Mouse (Mus musculus): ENCODE data around the gene Vmn2r20. TPM values are rescaled to one million over a fixed set of nuclear protein-coding genes. Genes with fewer than 3 reads are reported as not detected.
A peak's percentile ranks its signal among the peaks of the same experiment; 100 is the strongest.
"Not testable (repeated sequence)": the region's sequence is repeated elsewhere in the genome, so short reads cannot be mapped to it uniquely, and the experiment has no call there.

Vmn2r20 gene
- not detected in 2 replicates for polyA plus RNA-seq (2014; fragmentation: Nextera tagmentation; extraction: Ambion mirVana)

- not testable (repeated sequence) for H3K4me2 ChIP-seq (ENCODE audit: low read depth, low read length); H3K9ac ChIP-seq (replicated peaks; ENCODE audit: low read depth, low read length); H3K4me1 ChIP-seq (ENCODE audit: control insufficient read depth, insufficient read depth, low read length); H3K9me3 ChIP-seq (ENCODE audit: control insufficient read depth, low read length); H3K27ac ChIP-seq (ENCODE audit: low read depth, low read length); H3K27me3 ChIP-seq (ENCODE audit: control insufficient read depth, insufficient read depth, low read length); H3K36me3 ChIP-seq (ENCODE audit: control insufficient read depth, insufficient read depth, low read length); H3K4me3 ChIP-seq (ENCODE audit: low read depth, low read length); ATAC-seq (ENCODE audit: low read depth)
- no CpG with 5 or more reads among the region's 4 CpGs for WGBS
Measured at GRCm38 (mm10) chr6:123418016-123418415, at the start of gene Vmn2r20. Gene Vmn2r20 (minus strand): TSS chr6:123418116.

- not testable (repeated sequence) for ATAC-seq (ENCODE audit: low read depth); H3K36me3 ChIP-seq (ENCODE audit: control insufficient read depth, insufficient read depth, low read length); H3K27ac ChIP-seq (ENCODE audit: low read depth, low read length); H3K27me3 ChIP-seq (ENCODE audit: control insufficient read depth, insufficient read depth, low read length); H3K4me1 ChIP-seq (ENCODE audit: control insufficient read depth, insufficient read depth, low read length); H3K9ac ChIP-seq (replicated peaks; ENCODE audit: low read depth, low read length); H3K4me3 ChIP-seq (ENCODE audit: low read depth, low read length); H3K9me3 ChIP-seq (ENCODE audit: control insufficient read depth, low read length); H3K4me2 ChIP-seq (ENCODE audit: low read depth, low read length)
- WGBS, result no CpG with 5 or more reads among the region's 1 CpGs
Measured at GRCm38 (mm10) chr6:123424413-123424812, 6.5 kb upstream of the Vmn2r20 start.

GRCm38 (mm10) chr6:123406918-123407665, 10.8 kb downstream of the Vmn2r20 start:
- WGBS, result no CpG with 5 or more reads among the region's 8 CpGs
- H3K4me1 ChIP-seq (ENCODE audit: control insufficient read depth, insufficient read depth, low read length); H3K4me2 ChIP-seq (ENCODE audit: low read depth, low read length); ATAC-seq (ENCODE audit: low read depth); H3K4me3 ChIP-seq (ENCODE audit: low read depth, low read length); H3K9me3 ChIP-seq (ENCODE audit: control insufficient read depth, low read length); H3K27ac ChIP-seq (ENCODE audit: low read depth, low read length); H3K9ac ChIP-seq (replicated peaks; ENCODE audit: low read depth, low read length); H3K36me3 ChIP-seq (ENCODE audit: control insufficient read depth, insufficient read depth, low read length); H3K27me3 ChIP-seq (ENCODE audit: control insufficient read depth, insufficient read depth, low read length): not testable (repeated sequence)

GRCm38 (mm10) chr6:123388824-123389223, 29.1 kb downstream of the Vmn2r20 start:
- ATAC-seq (ENCODE audit: low read depth); H3K27me3 ChIP-seq (ENCODE audit: control insufficient read depth, insufficient read depth, low read length); H3K4me1 ChIP-seq (ENCODE audit: control insufficient read depth, insufficient read depth, low read length); H3K36me3 ChIP-seq (ENCODE audit: control insufficient read depth, insufficient read depth, low read length); H3K4me3 ChIP-seq (ENCODE audit: low read depth, low read length); H3K9ac ChIP-seq (replicated peaks; ENCODE audit: low read depth, low read length); H3K27ac ChIP-seq (ENCODE audit: low read depth, low read length); H3K9me3 ChIP-seq (ENCODE audit: control insufficient read depth, low read length); H3K4me2 ChIP-seq (ENCODE audit: low read depth, low read length): not testable (repeated sequence)

- H3K36me3 ChIP-seq (ENCODE audit: control insufficient read depth, insufficient read depth, low read length), result no peaks in the 10 kb centered on the region
- WGBS, result 93% methylated on average over 1 of the region's 1 CpGs
- H3K27ac ChIP-seq (ENCODE audit: low read depth, low read length), result no peak overlapping the region
- no peak overlapping the region for H3K9ac ChIP-seq (replicated peaks; ENCODE audit: low read depth, low read length)
- H3K4me3 ChIP-seq (ENCODE audit: low read depth, low read length), result no peak overlapping the region
- H3K27me3 ChIP-seq (ENCODE audit: control insufficient read depth, insufficient read depth, low read length), result no peaks in the 10 kb centered on the region
- H3K4me1 ChIP-seq (ENCODE audit: control insufficient read depth, insufficient read depth, low read length), result no peaks in the 10 kb centered on the region
- ATAC-seq (ENCODE audit: low read depth), result no peak
- H3K4me2 ChIP-seq (ENCODE audit: low read depth, low read length), result no peak overlapping the region
- no peaks in the 10 kb centered on the region for H3K9me3 ChIP-seq (ENCODE audit: control insufficient read depth, low read length)
Measured at GRCm38 (mm10) chr6:123346141-123346540, 71.8 kb downstream of the Vmn2r20 start.

GRCm38 (mm10) chr6:123340093-123340492, 77.8 kb downstream of the Vmn2r20 start:
- no peak overlapping the region for H3K4me3 ChIP-seq (ENCODE audit: low read depth, low read length)
- H3K27ac ChIP-seq (ENCODE audit: low read depth, low read length), result no peak overlapping the region
- H3K27me3 ChIP-seq (ENCODE audit: control insufficient read depth, insufficient read depth, low read length), result no peaks in the 10 kb centered on the region
- H3K36me3 ChIP-seq (ENCODE audit: control insufficient read depth, insufficient read depth, low read length), result no peaks in the 10 kb centered on the region
- H3K4me2 ChIP-seq (ENCODE audit: low read depth, low read length), result no peak overlapping the region
- H3K4me1 ChIP-seq (ENCODE audit: control insufficient read depth, insufficient read depth, low read length), result no peaks in the 10 kb centered on the region
- no peak overlapping the region for H3K9ac ChIP-seq (replicated peaks; ENCODE audit: low read depth, low read length)
- ATAC-seq (ENCODE audit: low read depth), result peak; percentile 54; the same call in 1 of the 2 replicates
- H3K9me3 ChIP-seq (ENCODE audit: control insufficient read depth, low read length), result no peaks in the 10 kb centered on the region

GRCm38 (mm10) chr6:123332503-123332902, 85.4 kb downstream of the Vmn2r20 start:
- 38% methylated on average over 2 of the region's 2 CpGs for WGBS
- no peaks in the 10 kb centered on the region for H3K4me1 ChIP-seq (ENCODE audit: control insufficient read depth, insufficient read depth, low read length)
- no peak overlapping the region for H3K4me2 ChIP-seq (ENCODE audit: low read depth, low read length)
- ATAC-seq (ENCODE audit: low read depth), result no peak
- H3K27ac ChIP-seq (ENCODE audit: low read depth, low read length), result no peak overlapping the region
- H3K4me3 ChIP-seq (ENCODE audit: low read depth, low read length), result no peak overlapping the region
- no peaks in the 10 kb centered on the region for H3K27me3 ChIP-seq (ENCODE audit: control insufficient read depth, insufficient read depth, low read length)
- no peaks in the 10 kb centered on the region for H3K9me3 ChIP-seq (ENCODE audit: control insufficient read depth, low read length)
- H3K36me3 ChIP-seq (ENCODE audit: control insufficient read depth, insufficient read depth, low read length), result no peaks in the 10 kb centered on the region
- H3K9ac ChIP-seq (replicated peaks; ENCODE audit: low read depth, low read length), result no peak overlapping the region

Other genes starting within 250 kb of the Vmn2r20 start
- gene Clec4b2, start 245.2 kb downstream of the Vmn2r20 start, polyA plus RNA-seq (2014; fragmentation: Nextera tagmentation; extraction: Ambion mirVana), result not detected in 2 replicates
- 0.79 TPM in 1 of 2 replicates, not detected in the other for gene Clec4n, start 188.3 kb downstream of the Vmn2r20 start, polyA plus RNA-seq (2014; fragmentation: Nextera tagmentation; extraction: Ambion mirVana)
- not detected in 2 replicates for gene Clec4d, start 156.0 kb downstream of the Vmn2r20 start, polyA plus RNA-seq (2014; fragmentation: Nextera tagmentation; extraction: Ambion mirVana)
- not detected in 2 replicates for gene Clec4e, start 128.2 kb downstream of the Vmn2r20 start, polyA plus RNA-seq (2014; fragmentation: Nextera tagmentation; extraction: Ambion mirVana)
- not detected in 2 replicates for gene Vmn2r19, start 109.8 kb downstream of the Vmn2r20 start, polyA plus RNA-seq (2014; fragmentation: Nextera tagmentation; extraction: Ambion mirVana)
- not detected in 2 replicates for gene Vmn2r21, start 115.3 kb upstream of the Vmn2r20 start, polyA plus RNA-seq (2014; fragmentation: Nextera tagmentation; extraction: Ambion mirVana)
- not detected in 2 replicates for gene Vmn2r22, start 232.6 kb upstream of the Vmn2r20 start, polyA plus RNA-seq (2014; fragmentation: Nextera tagmentation; extraction: Ambion mirVana)